Mouse (Mus musculus): ENCODE data around the gene Gm36864. TPM values are rescaled to one million over a fixed set of nuclear protein-coding genes. Genes with fewer than 3 reads are reported as not detected.
"Not testable (repeated sequence)": the region's sequence is repeated elsewhere in the genome, so short reads cannot be mapped to it uniquely, and the experiment has no call there.

The Gm36864 gene
- polyA plus RNA-seq, 1 experiment from 2014 or later: not detected

DNA sequence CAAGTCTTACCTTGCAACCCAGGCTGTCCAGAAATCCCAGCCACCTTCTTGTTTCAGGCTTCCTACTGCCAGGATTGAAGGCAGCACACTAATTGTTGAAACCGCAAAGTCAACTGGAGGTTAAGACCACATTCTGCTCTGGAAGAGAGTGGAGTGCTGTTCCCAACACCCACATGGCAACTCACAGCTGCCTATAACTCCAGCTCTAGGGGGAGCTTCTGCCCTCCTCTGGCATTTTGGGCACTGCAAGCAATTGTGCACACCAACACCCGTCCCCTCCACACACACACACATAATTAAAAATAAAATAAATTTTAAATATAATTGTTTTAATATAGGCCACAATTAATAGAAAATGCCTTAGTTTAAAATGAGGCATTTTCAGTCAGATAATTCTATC is 5.2 kb downstream of the Gm36864 start:
- 0 out of 2 replicates have a peak, but pooled peaks cover 4% of the 10 kb centered on the region for H3K4me1 ChIP-seq
- no peak overlapping the region for H3K4me3 ChIP-seq
- WGBS: 52% methylated on average over 2 of the region's 2 CpGs
- ATAC-seq (ENCODE audit: insufficient number of reproducible peaks, low FRiP score, low TSS enrichment, low read depth): no peak
- H3K9ac ChIP-seq: no peak overlapping the region
- H3K9me3 ChIP-seq: no peaks in the 10 kb centered on the region
- H3K4me2 ChIP-seq: no peak overlapping the region
- no peak overlapping the region for H3K27ac ChIP-seq
- no peaks in the 10 kb centered on the region for H3K36me3 ChIP-seq
- H3K27me3 ChIP-seq: no peaks in the 10 kb centered on the region

DNA sequence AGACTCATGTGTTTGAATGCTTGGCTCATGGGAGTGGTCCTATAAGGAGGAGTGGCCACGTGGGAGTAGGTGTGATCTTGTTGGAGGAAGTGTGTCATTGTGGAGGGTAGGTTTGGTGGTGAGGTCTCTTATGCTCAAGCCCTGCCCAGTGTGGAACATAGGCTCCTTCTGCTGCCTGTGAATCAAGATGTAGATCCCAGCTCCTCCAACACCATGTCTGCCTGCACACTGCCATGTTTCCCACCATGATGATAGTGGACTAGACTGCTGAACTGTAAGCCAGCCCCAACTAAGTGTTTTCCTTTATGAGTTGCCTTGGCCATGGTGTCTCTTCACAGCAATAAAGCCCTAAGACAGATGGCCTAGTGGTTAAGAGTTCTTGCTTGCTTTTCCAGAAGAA is 8.1 kb downstream of the Gm36864 start:
- H3K4me2 ChIP-seq: no peak overlapping the region
- no peaks in the 10 kb centered on the region for H3K27me3 ChIP-seq
- no peak overlapping the region for H3K4me3 ChIP-seq
- WGBS: 48% methylated on average over 1 of the region's 1 CpGs
- H3K9ac ChIP-seq: no peak overlapping the region
- no peak overlapping the region for H3K27ac ChIP-seq
- no peak for ATAC-seq (ENCODE audit: insufficient number of reproducible peaks, low FRiP score, low TSS enrichment, low read depth)
- H3K36me3 ChIP-seq: peaks cover 10% of the 10 kb centered on the region
- no peaks in the 10 kb centered on the region for H3K9me3 ChIP-seq
- H3K4me1 ChIP-seq: peaks cover 12% of the 10 kb centered on the region

DNA sequence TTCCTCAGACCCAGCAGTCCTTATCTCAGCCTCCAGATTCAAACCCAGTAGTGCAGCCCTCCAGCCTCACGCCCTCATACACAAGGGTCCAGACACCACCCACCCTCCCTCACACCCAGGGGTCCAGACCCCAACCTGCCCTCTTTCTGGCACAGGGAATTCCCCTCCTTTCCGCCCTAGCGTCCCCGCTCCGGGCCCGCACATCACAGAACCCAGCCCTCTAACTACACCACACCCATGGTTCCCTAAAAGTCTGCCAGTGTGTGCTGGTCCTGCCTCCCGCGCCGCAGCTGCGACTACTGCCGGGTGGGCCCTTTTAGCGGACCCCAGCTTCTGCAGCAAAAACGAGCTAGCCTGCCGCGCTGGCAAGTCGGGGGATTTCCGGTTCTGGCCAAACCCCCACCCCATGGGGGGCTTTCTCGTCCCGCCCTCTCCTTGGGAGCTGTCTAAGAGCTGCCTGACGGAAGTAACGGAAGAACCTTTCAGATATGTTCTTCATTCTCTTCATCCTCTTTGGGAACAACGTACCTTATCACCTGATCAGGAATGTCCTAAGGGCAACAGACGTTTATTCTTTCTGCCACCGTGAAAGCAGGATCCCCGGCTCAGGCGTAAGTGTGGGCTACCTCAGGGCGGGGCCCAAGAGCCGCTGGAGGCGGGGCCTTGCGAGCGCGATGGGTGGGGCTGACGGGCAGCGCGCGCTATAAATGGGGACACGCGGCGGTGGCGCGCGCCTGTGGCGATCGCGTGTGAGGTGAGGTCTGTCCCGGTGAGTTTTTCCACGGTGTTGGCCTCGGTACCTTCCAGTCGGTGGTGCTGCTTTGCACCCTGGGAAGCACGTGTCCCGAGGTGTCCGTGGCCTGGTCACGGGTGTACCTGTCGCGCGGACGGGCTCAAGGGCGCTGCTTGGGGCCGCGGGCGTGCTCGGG is 10.3 kb downstream of the Gm36864 start, which contains the start of the genes 1700028J19Rik and 2410002F23Rik:
TSS of gene 1700028J19Rik (minus strand) at position 641 of the 929 bp plus-strand sequence.
TSS of gene 2410002F23Rik (plus strand) at position 668 of the 929 bp plus-strand sequence.
- H3K4me3 ChIP-seq: peak within 1 kb of the TSS; percentile 74
- H3K4me1 ChIP-seq: peaks cover 16% of the 10 kb centered on the region
- H3K9me3 ChIP-seq: no peaks in the 10 kb centered on the region
- H3K4me2 ChIP-seq: peak within 1 kb of the TSS; percentile 67
- WGBS: under 1% methylated on average over 62 of the region's 62 CpGs
- H3K27ac ChIP-seq: peak within 1 kb of the TSS; percentile 99
- peaks cover 31% of the 10 kb centered on the region for H3K36me3 ChIP-seq
- H3K9ac ChIP-seq: peak within 1 kb of the TSS; percentile 92
- ATAC-seq (ENCODE audit: insufficient number of reproducible peaks, low FRiP score, low TSS enrichment, low read depth): peak; percentile 89
- no peaks in the 10 kb centered on the region for H3K27me3 ChIP-seq

DNA sequence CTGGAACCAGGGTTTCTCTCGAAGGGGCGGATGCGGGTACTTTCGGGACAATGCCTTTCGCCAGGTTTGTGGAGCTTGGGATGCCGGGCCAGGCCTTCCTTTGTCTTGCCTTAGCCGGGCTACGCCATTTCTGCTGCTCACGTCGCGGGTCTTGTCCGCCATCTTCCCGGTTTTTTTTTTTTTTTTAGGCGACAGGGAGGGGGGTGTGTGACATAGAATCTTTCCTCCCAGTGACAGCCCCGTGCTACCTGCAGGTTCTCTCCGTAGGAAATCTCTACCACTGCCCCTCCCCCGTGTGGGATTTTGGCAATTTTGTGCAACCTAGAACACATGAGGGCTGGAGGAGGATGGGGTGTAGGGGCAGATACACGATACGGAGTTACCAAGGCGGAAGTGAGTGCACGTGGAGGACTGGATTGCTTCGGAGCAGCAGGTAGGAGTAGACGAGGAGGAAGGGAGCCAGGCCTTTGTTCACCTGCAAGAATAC is 11.1 kb downstream of the Gm36864 start:
- Histone ChIP-seq H3K4me2 (peak overlapping the region; percentile 67), H3K27ac (peak overlapping the region; percentile 99), H3K4me1 (peaks cover 16% of the 10 kb centered on the region), H3K27me3 (no peaks in the 10 kb centered on the region), H3K9me3 (no peaks in the 10 kb centered on the region), H3K36me3 (peaks cover 35% of the 10 kb centered on the region), H3K4me3 (peak overlapping the region; percentile 74), H3K9ac (peak overlapping the region; percentile 92)
- ATAC-seq (ENCODE audit: insufficient number of reproducible peaks, low FRiP score, low TSS enrichment, low read depth): 0 out of 2 replicates have a peak, but pooled peaks have one; percentile 0
- 0% methylated on average over 23 of the region's 23 CpGs for WGBS

DNA sequence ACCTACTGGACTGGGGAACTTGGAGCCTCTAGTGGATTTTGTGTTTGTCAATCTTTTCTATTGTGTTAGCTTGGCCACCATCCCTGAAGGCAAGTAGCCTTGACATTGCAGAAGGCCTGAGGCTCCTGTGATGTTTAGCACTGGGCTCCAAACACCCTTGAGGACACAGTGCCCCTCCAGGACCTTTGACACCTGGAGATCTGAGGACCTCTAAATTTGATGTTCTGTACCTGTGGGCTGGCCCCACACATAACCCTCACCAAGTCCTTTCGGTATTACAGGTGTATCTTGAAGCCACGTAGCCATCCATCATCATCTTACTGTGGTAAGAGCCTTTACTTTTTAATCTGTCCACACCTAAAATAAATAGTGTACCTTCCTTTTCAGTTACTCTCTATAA is 12.0 kb downstream of the Gm36864 start:
- Histone ChIP-seq H3K9me3 (no peaks in the 10 kb centered on the region), H3K4me3 (peak overlapping the region; percentile 74), H3K27ac (no peak overlapping the region), H3K36me3 (peaks cover 45% of the 10 kb centered on the region), H3K9ac (0 out of 2 replicates have a peak overlapping the region, but pooled peaks have one; percentile 92), H3K4me1 (peaks cover 16% of the 10 kb centered on the region), H3K4me2 (peak overlapping the region; percentile 67), H3K27me3 (no peaks in the 10 kb centered on the region)
- WGBS: 84% methylated on average over 2 of the region's 2 CpGs
- ATAC-seq (ENCODE audit: insufficient number of reproducible peaks, low FRiP score, low TSS enrichment, low read depth): no peak

DNA sequence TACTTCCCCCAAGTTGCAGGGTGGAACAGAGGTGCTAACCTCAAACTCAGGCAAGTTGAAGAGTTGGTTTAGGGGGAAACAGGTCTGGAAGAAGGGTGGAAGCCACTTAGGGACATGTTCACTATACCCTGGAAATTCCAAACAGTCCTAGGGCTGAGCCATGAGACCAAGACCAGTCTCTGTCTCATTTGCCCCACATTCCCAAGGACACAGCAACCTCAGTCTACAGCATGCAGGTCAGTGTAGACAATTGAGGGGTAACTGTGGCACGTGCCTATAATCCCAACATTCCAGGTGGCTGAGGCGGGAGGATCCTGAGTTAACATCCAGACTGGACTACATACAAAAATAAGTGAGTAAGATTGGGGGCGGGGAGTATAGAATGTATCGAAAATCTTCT is 13.3 kb downstream of the Gm36864 start:
- no peak for ATAC-seq (ENCODE audit: insufficient number of reproducible peaks, low FRiP score, low TSS enrichment, low read depth)
- Histone ChIP-seq H3K4me2 (no peak overlapping the region), H3K4me3 (no peak overlapping the region), H3K9ac (no peak overlapping the region), H3K4me1 (peaks cover 16% of the 10 kb centered on the region), H3K36me3 (peaks cover 56% of the 10 kb centered on the region), H3K27me3 (no peaks in the 10 kb centered on the region), H3K27ac (no peak overlapping the region), H3K9me3 (no peaks in the 10 kb centered on the region)
- WGBS: 90% methylated on average over 4 of the region's 4 CpGs

DNA sequence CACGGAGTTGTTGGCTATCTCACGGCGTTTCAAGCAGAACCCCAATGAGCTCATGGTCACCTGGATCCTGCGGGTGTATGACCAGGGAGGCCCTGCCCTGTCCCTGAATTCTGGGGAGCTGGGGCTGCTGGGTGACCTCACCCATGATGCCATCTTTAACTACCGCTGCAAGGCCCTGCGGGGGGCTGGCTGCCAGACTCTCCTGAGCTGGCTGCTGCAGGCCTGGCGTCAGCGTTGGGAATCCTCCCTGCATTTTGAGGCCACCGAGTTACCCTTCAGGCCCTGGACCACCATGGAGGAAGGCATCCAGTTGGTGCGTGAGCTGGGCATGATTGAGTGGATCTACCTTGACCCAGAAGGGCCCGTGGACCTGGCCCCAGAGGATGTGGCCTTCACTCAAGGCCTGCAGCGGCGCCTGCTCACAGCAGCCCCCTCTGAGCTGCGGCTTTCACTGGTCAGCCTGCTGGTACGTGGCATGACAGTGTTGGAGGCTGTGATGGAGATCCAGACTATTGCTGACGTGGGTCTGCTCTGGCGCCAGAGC is 14.8 kb downstream of the Gm36864 start:
- not testable (repeated sequence) for H3K9me3 ChIP-seq; H3K4me3 ChIP-seq; H3K27me3 ChIP-seq; H3K9ac ChIP-seq; H3K27ac ChIP-seq; H3K4me2 ChIP-seq; ATAC-seq (ENCODE audit: insufficient number of reproducible peaks, low FRiP score, low TSS enrichment, low read depth)
- peaks cover 56% of the 10 kb centered on the region for H3K36me3 ChIP-seq
- peaks cover 11% of the 10 kb centered on the region for H3K4me1 ChIP-seq
- 90% methylated on average over 17 of the region's 17 CpGs for WGBS

DNA sequence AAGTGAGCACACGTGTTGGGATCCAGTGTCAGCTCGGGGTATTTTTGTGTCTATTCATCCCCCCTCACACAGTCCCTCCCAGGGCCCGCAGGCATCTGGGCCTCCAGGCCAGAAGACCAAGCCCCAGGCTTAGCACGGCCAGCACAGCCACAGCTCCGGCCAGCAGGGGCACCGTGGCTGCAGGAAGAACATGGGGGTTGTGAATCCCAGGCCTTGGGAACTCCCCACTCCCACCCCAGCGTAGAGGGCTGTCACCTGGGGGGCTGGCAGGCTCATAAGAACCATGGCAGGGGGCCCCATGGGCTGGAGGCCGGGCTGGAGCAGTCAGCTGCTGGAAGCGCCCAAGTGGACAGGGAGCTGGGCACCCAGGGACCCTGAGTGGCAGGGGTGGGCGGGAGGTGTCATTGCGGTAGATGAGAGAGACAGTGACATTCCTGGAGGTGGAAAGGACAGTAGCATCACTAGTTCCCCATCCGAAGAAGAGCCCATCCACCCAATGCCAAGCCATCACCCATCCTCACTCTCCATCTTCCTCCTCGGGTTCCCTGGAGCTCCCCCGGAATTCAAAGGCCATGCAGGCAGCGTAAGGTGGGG is 17.1 kb downstream of the Gm36864 start:
- H3K9ac ChIP-seq: no peak overlapping the region
- peak overlapping the region; percentile 33 for H3K27ac ChIP-seq
- no peak overlapping the region for H3K4me2 ChIP-seq
- 64% methylated on average over 15 of the region's 15 CpGs for WGBS
- peaks cover 54% of the 10 kb centered on the region for H3K36me3 ChIP-seq
- H3K27me3 ChIP-seq: no peaks in the 10 kb centered on the region
- ATAC-seq (ENCODE audit: insufficient number of reproducible peaks, low FRiP score, low TSS enrichment, low read depth): no peak
- no peaks in the 10 kb centered on the region for H3K9me3 ChIP-seq
- no peak overlapping the region for H3K4me3 ChIP-seq
- H3K4me1 ChIP-seq: peaks cover 6% of the 10 kb centered on the region

DNA sequence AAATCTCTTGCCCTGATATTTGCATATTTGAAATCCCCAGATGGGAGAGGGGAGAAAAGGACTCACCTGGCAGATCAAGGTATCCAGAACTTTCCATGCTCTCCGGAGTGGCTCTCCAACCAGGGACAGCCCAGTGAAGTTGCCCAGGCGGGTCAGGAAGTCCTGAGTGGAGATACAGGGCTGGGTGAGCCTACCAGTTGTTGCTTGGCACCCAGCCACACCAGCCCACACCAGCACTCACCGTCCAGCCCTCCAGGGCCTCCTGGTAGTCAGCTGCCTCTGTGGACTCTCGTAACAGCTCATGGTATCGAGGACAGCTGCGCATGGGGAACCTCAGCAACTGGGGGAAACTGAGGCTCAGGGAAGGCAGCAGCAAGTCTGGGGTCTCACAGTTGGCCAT is 19.0 kb downstream of the Gm36864 start:
- no peak overlapping the region for H3K4me3 ChIP-seq
- H3K4me1 ChIP-seq: peaks cover 3% of the 10 kb centered on the region; the same call in 1 of the 2 replicates
- peaks cover 37% of the 10 kb centered on the region for H3K36me3 ChIP-seq
- peak overlapping the region; percentile 27; the same call in 1 of the 2 replicates for H3K27ac ChIP-seq
- H3K27me3 ChIP-seq: no peaks in the 10 kb centered on the region
- ATAC-seq (ENCODE audit: insufficient number of reproducible peaks, low FRiP score, low TSS enrichment, low read depth): no peak
- H3K9me3 ChIP-seq: no peaks in the 10 kb centered on the region
- no peak overlapping the region for H3K4me2 ChIP-seq
- WGBS: 75% methylated on average over 6 of the region's 6 CpGs
- H3K9ac ChIP-seq: no peak overlapping the region

DNA sequence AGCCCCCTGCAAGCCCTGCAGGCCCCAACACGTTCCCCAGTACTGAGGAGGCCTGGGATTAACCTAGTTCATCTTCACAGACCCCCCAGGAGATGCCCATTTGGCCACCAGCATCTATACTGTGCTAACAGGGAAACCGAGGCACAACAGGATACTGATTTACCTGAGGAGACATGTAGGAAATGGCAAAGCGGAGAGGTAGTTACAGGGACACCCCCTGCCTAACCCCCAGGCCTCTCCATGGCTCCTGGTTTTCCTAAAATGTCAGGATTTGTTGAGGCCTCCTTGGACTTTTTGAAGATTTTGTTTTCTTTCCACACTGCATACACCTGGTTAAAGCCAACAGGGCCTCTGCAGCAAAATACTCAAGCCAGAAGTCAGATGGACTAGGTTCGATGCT is 21.3 kb downstream of the Gm36864 start, which contains the start of gene Acp4:
TSS of gene Acp4 (minus strand) at position 101 of the 400 bp plus-strand sequence.
- peaks cover 16% of the 10 kb centered on the region for H3K27me3 ChIP-seq
- peaks cover 19% of the 10 kb centered on the region for H3K36me3 ChIP-seq
- H3K4me1 ChIP-seq: no peaks in the 10 kb centered on the region; the same call in 1 of the 2 replicates
- H3K9me3 ChIP-seq: no peaks in the 10 kb centered on the region
- H3K9ac ChIP-seq: no peak within 1 kb of the TSS
- H3K4me3 ChIP-seq: no peak within 1 kb of the TSS
- H3K4me2 ChIP-seq: no peak within 1 kb of the TSS
- no peak for ATAC-seq (ENCODE audit: insufficient number of reproducible peaks, low FRiP score, low TSS enrichment, low read depth)
- H3K27ac ChIP-seq: no peak within 1 kb of the TSS
- 73% methylated on average over 4 of the region's 4 CpGs for WGBS

DNA sequence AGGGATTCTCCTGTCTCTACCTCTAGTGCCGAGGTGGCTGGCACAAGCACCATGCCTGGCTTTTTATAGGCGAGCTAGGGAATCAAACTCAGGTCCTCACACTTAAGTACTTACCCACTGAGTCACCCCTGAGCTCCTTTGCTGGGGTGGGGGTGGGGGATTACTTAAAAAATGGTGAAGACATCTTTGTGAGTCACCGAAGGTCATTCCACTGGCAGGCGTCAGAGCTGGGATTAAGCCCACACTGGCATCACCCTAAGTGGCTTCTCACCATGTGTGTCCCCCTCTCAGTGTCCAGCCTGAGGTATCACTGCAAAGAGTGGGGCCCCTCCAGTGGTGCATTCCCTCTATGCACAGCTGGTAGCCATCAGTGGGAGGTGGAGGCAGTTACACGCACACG is 24.4 kb downstream of the Gm36864 start:
- ATAC-seq (ENCODE audit: insufficient number of reproducible peaks, low FRiP score, low TSS enrichment, low read depth): no peak
- H3K4me3 ChIP-seq: no peak overlapping the region
- H3K27ac ChIP-seq: no peak overlapping the region
- WGBS: 68% methylated on average over 6 of the region's 6 CpGs
- no peak overlapping the region for H3K9ac ChIP-seq
- H3K36me3 ChIP-seq: no peaks in the 10 kb centered on the region
- no peaks in the 10 kb centered on the region for H3K9me3 ChIP-seq
- peaks cover 36% of the 10 kb centered on the region for H3K27me3 ChIP-seq
- no peak overlapping the region for H3K4me2 ChIP-seq
- peaks cover 7% of the 10 kb centered on the region; the same call in 1 of the 2 replicates for H3K4me1 ChIP-seq
